Mouse (Mus musculus) ES-Bruce4 (cell line): ENCODE measurements at regions not wholly inside any gene's neighbourhood (a gene's known extent, or its start where the extent isn't known, plus 50 kb on each side); places are given as distances from the start of the nearest gene placed in this dataset.

ENCODE experiments used
- H3K27ac ChIP-seq: 2 replicates; pipeline ENCODE4 v1.5.1; 2012; ENCODE audit warnings: low read length, inconsistent platforms; ENCODE audit not compliant: insufficient read depth
- H3K27me3 ChIP-seq: 2 replicates; pipeline ENCODE4 v1.6.1; 2012; ENCODE audit warnings: mild to moderate bottlenecking, low read length, inconsistent platforms; ENCODE audit not compliant: control insufficient read depth, poor library complexity, insufficient read depth, severe bottlenecking
- H3K36me3 ChIP-seq: 2 replicates; pipeline ENCODE4 v1.6.1; 2012; ENCODE audit warnings: inconsistent platforms, mild to moderate bottlenecking, low read length, moderate library complexity; ENCODE audit not compliant: control insufficient read depth, poor library complexity, insufficient read depth, severe bottlenecking
- H3K4me1 ChIP-seq: one replicate; pipeline ENCODE4 v1.8.1; 2011; ENCODE audit warnings: low read length; ENCODE audit not compliant: control insufficient read depth, insufficient read depth
- H3K4me3 ChIP-seq: 2 replicates; pipeline ENCODE4 v1.5.1; 2011; ENCODE audit warnings: low read depth, mild to moderate bottlenecking, low read length
- H3K9ac ChIP-seq: 2 replicates; pipeline ENCODE4 v1.6.1; 2012; ENCODE audit warnings: low read depth, mild to moderate bottlenecking, inconsistent platforms; ENCODE audit not compliant: poor library complexity, severe bottlenecking
- H3K9me3 ChIP-seq: replicated peaks from 2 replicates; pipeline ENCODE4 v1.6.1; 2012; ENCODE audit warnings: mild to moderate bottlenecking, low read length, inconsistent platforms; ENCODE audit not compliant: control insufficient read depth, poor library complexity, insufficient read depth, severe bottlenecking
- CTCF ChIP-seq: IDR thresholded peaks from one replicate; pipeline ENCODE4 v1.8.1; 2011; ENCODE audit warnings: low read depth, low read length
- EP300 ChIP-seq: IDR thresholded peaks from 2 replicates; pipeline ENCODE4 v1.6.1; 2011; ENCODE audit warnings: low read depth, low read length; ENCODE audit not compliant: insufficient read depth
- POLR2A ChIP-seq: IDR thresholded peaks from one replicate; pipeline ENCODE4 v1.8.1; 2011; ENCODE audit warnings: low read length; ENCODE audit not compliant: insufficient read depth

DNA sequence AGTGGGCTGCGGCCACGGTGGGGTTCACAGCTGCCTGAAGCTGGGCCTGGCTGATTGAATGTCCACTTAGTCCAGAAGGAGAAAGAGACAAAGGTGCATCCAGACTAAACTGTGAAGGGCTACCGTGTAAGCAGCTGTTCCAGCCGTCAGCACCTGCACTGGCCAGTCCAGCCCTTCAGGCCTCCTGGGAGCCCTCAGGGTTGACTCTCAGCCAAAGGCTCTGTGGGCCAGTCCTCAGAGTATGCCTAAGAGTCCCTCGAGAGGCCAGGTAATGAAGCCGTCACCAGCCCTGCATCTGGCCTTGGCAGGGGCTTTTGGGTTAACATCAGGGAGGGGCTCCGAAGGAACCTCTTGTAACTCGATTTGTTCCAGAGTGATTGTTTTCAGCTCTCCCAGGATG lies 187.4 kb downstream of the Gpd2 start:
- no peaks in the 10 kb centered on the region for H3K36me3 ChIP-seq
- peaks cover 3% of the 10 kb centered on the region; the same call in 1 of the 2 replicates for H3K9me3 ChIP-seq
- no peaks in the 10 kb centered on the region for H3K27me3 ChIP-seq
- H3K4me3 ChIP-seq = no peak overlapping the region
- no peak overlapping the region for H3K9ac ChIP-seq
- no peak overlapping the region for H3K27ac ChIP-seq
- no peaks in the 10 kb centered on the region for H3K4me1 ChIP-seq
- no peak for TF ChIP-seq POLR2A
- no peak for TF ChIP-seq EP300
- TF ChIP-seq CTCF = no peak

- Histone ChIP-seq H3K36me3 (no peaks in the 10 kb centered on the region), H3K9me3 (peaks cover 2% of the 10 kb centered on the region; the same call in 1 of the 2 replicates), H3K4me3 (no peak overlapping the region), H3K4me1 (no peaks in the 10 kb centered on the region), H3K27me3 (no peaks in the 10 kb centered on the region), H3K27ac (no peak overlapping the region), H3K9ac (no peak overlapping the region)
- TF ChIP-seq CTCF (no peak), EP300 (no peak), POLR2A (no peak)
These were observed 188.0 kb downstream of the Gpd2 start for GRCm38 (mm10) chr2:57425439-57425838.

DNA sequence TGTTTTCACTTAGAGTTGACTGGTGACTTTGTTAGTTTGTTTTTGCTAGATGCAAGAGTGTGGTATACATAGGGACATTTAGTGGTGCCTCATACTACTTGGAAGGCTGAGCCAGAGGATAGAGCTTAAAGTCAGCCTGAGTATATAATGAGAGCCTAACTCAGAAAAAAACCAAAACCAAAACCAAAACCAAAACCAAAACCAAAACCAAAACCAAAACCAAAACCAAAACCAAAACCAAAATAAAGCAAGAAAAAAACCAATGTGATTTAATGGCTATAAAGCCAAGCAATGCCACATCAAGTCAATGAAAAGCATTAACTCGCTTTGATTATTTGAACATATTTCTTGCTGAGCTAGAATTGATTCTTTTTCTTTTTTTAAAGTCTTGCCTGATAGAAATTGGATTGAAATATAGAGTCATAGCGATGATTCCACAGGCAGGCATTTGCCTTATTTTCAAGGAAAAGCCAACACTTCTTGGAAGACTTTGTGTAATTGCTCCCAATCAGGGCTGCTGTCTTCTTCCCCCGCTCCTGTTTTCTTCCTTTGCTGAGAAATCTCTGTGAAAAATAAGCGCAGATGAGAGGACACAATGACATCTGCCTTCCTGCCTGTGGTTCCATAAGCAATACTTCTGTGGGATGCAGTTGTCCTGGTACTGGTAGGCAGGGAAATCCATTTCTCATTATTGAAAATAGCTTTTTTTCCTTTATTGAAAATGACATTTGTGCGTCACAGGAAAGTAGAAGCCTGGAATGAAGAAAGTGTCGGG lies 213.7 kb downstream of the Gpd2 start:
- Histone ChIP-seq H3K4me1 (no peaks in the 10 kb centered on the region), H3K4me3 (no peak overlapping the region), H3K27me3 (no peaks in the 10 kb centered on the region), H3K9ac (no peak overlapping the region), H3K9me3 (no peaks in the 10 kb centered on the region), H3K36me3 (no peaks in the 10 kb centered on the region), H3K27ac (no peak overlapping the region)
- no peak for TF ChIP-seq POLR2A
- no peak for TF ChIP-seq EP300
- no peak for TF ChIP-seq CTCF

DNA sequence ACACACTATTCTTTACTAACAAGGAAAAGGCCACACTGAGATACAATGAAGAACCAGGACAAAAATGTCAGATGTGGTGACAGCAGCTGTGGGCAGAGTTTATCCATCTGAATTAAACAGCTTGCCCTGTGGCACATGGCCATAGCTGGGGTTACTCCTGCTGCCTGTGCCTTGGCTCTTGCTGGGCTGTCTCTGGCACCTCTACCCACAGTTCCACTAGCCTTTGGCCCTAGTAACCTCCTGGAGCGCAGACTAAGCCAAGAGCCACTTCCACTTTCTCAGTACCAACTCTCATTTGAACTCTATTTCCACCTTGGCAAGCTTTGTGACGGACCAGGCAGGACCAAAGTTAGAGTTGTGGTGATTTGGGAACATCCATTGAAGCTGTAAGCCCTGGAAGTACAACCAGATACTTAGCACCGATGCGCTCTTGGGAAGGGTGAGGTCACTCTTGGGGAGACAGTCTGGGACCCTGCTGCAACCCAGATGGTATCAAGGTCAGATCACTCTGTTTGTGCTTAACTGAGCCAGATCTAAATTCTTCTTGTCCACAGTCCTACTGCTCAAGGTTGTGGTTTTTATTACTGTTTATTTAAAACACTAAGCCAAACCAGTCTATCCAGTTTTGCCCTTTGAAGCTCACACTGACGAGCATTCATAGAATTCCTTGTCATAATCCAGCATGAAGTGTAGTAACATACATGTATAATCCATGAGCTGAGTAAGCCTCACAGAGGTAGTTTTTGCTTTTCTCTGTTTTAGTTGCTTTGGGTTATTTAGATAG lies 216.7 kb downstream of the Gpd2 start:
- no peaks in the 10 kb centered on the region for H3K4me1 ChIP-seq
- H3K27me3 ChIP-seq = no peaks in the 10 kb centered on the region
- no peaks in the 10 kb centered on the region for H3K9me3 ChIP-seq
- H3K4me3 ChIP-seq = no peak overlapping the region
- no peaks in the 10 kb centered on the region for H3K36me3 ChIP-seq
- TF ChIP-seq CTCF (no peak), EP300 (no peak), POLR2A (no peak)
- H3K9ac ChIP-seq = no peak overlapping the region
- no peak overlapping the region for H3K27ac ChIP-seq

DNA sequence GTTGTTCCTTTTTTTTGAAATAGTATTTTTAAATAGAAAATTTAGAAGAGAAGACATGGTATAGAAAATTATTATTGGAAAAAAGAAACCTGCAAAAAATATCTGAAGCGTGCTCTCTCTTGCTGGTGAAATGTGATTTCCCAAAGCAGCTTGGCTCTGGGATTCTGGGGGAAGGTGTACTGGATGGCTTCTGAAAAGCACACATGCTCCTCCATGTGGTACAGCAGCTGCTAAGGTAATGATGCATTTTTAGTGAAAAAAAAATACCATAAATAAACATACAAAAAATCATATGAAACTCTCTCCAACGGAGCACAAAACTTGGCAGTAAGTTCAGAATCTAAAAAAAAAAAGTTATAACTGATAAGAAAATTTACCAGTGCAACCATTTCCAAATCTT lies 222.5 kb downstream of the Gpd2 start:
- H3K36me3 ChIP-seq = no peaks in the 10 kb centered on the region
- H3K9ac ChIP-seq = no peak overlapping the region
- no peaks in the 10 kb centered on the region for H3K4me1 ChIP-seq
- H3K27ac ChIP-seq = no peak overlapping the region
- no peak overlapping the region for H3K4me3 ChIP-seq
- TF ChIP-seq EP300 (no peak), CTCF (no peak), POLR2A (no peak)
- H3K9me3 ChIP-seq = no peaks in the 10 kb centered on the region
- H3K27me3 ChIP-seq = no peaks in the 10 kb centered on the region

DNA sequence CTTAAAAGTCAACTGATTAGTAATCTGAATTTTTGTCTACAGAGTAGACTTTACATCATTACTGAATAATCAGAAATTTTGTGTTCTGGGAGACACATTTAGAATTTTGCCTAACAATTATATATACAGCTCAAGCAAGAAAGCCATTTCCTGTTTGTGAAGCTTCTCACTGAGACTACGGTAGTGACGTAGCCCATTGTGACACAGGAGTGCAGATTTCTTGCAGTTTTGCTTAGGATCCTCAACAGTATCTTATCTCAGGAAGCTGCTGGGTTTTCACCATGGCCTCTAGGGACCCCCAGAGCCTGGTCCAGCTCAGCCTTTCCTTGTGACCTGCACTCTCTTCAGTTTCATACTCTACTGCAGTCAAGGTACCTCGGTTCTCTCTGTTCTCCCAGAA lies 236.4 kb downstream of the Gpd2 start:
- Histone ChIP-seq H3K27me3 (no peaks in the 10 kb centered on the region), H3K4me3 (no peak overlapping the region), H3K9me3 (no peaks in the 10 kb centered on the region), H3K4me1 (no peaks in the 10 kb centered on the region), H3K36me3 (no peaks in the 10 kb centered on the region), H3K9ac (no peak overlapping the region), H3K27ac (no peak overlapping the region)
- no peak for TF ChIP-seq EP300
- no peak for TF ChIP-seq POLR2A
- TF ChIP-seq CTCF = no peak
